Mouse (Mus musculus): ENCODE measurements around the gene Zkscan14.

DNA sequence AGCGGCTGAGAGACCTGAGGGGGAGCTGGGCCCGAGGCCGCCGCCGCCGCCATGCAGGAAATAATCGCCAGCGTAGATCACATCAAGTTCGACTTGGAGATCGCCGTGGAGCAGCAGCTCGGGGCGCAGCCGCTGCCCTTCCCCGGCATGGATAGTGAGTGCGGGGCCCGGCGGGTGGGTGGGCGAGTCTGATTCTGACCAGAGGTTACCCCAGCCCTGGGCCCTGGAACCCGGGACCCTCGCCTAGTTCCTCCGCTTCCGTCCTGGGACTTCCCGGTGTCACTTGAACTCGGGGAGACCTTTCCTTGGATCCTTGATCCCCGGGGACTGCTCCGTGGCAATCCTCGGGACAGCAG is 34.4 kb downstream of the Zkscan14 start:
- TF ChIP-seq MAFK (IDR thresholded peaks at IDR 0.05; ENCODE audit: insufficient read depth, low read depth, low read length): no peak
- TF ChIP-seq ZNF384 (IDR thresholded peaks at IDR 0.05; ENCODE audit: low read depth, low read length): no peak
- TF ChIP-seq ZC3H11A (IDR thresholded peaks at IDR 0.05; ENCODE audit: borderline replicate concordance, low read depth, low read length): no peak
- no peak for TF ChIP-seq CHD2 (IDR thresholded peaks at IDR 0.05; ENCODE audit: low read depth, low read length)
- no peak for TF ChIP-seq HCFC1 (IDR thresholded peaks at IDR 0.05; ENCODE audit: borderline replicate concordance, insufficient read depth, low read length)

Data from ES-E14 (cell line).